Mouse (Mus musculus): ENCODE data around the gene Hsph1.

GRCm38 (mm10) chr5:149661428-149661827 lies 25.3 kb upstream of the Hsph1 start:
- TF ChIP-seq CTCF (IDR thresholded peaks at IDR 0.05; ENCODE audit: borderline replicate concordance, insufficient read depth, low read depth, low read length) (no peak), POLR2A (IDR thresholded peaks at IDR 0.05; ENCODE audit: borderline replicate concordance, insufficient read depth, low read length) (no peak)
